Mouse (Mus musculus): ENCODE data around the gene Ap3d1.

The Ap3d1 gene

GRCm38 (mm10) chr10:80704418-80704817, 37.6 kb downstream of the Ap3d1 start:
- no peak for DNase-seq (ENCODE audit: extremely low spot score, low spot score)

DNA sequence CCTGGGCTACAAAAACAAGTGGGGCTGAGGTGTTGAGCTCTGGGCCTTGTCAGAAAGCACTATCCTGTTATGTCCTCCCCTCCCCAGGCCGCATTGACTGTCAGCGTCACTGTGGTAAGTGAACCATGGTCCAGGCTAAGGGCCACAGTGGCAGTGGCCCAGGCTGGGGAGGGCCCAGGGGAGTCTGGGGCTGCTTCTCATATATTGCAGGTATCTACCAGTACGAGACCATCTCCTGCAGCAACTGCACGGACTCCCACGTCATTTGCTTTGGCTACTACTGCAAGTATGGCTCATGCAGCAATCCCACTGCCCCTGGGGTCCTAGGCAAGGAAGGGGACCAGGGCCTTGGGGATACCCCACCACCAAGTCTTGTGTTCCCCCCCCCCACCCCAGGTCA, 38.4 kb downstream of the Ap3d1 start:
- no peak for DNase-seq (ENCODE audit: extremely low spot score, low spot score)

GRCm38 (mm10) chr10:80702536-80703390, 39.3 kb downstream of the Ap3d1 start:
- peak; percentile 92 for DNase-seq (ENCODE audit: extremely low spot score, low spot score)

DNA sequence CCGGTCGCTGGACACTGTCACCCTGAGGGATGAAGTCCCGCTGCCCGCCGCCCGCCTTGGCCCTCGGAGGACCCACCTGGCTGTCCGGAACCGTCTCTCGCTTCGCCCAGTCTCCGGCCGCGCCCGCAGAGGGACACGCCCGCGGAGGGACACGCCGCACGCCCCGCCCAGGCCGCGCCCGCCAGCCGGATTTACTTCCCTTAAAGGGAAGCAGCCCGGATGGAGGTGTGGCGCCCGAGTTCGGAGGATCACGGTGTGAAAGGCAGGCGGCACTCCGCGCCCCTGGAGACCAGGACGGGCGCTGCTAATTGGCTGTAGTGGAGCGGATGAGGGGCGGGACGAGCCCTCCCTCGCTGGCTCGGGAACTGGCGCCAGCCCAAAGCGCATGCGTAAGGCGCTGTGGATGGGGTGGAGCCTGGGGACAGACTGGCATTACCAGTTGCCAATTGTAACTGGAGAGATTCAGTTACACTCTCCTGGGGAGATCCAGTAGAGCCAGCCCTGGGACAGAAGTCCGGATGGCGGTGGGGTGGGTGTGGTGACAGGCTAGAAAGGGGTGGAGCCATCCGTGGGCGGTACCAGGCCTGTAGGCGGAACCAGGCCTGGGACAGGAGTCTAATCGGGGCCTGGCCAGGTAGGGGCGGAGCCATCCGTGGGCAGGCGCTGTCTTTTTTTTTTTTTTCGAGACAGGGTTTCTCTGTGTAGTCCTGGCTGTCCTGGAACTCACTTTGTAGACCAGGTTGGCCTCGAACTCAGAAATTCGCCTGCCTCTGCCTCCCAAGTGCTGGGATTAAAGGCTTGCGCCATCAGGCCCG, 40.1 kb downstream of the Ap3d1 start, which contains the start of the genes Mob3a and Izumo4:
TSS of gene Mob3a (minus strand) at position 257 of the 815 bp plus-strand sequence.
TSS of gene Izumo4 (plus strand) at position 464 of the 815 bp plus-strand sequence.
- peak; percentile 99 for DNase-seq (ENCODE audit: extremely low spot score, low spot score)

- DNase-seq (ENCODE audit: extremely low spot score, low spot score) = no peak
Measured at GRCm38 (mm10) chr10:80700732-80701131, 41.3 kb downstream of the Ap3d1 start.

DNA sequence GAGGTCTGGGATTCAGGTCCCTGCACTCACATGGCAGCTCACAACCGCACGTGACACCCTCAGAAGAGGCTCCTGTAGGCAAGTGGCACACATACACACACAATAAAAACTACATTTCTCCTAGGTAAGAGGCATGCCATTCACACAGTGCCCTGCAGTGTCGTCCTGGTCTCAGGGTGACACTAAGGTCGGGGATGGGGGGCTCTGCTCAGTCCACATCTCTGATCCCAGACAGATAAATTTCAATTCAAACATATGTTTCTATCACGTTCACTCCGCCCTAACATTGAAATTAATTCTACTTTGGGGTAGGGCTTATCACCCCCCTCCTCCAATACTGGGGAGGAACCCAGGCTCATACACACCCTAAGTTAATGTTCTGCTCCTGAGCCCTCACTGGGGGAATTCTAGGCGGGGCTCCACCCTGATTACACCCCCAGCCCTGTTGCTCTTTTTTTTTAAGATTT, 42.0 kb downstream of the Ap3d1 start:
- DNase-seq (ENCODE audit: extremely low spot score, low spot score) = no peak

GRCm38 (mm10) chr10:80698605-80699004, 43.5 kb downstream of the Ap3d1 start:
- no peak for DNase-seq (ENCODE audit: extremely low spot score, low spot score)

DNA sequence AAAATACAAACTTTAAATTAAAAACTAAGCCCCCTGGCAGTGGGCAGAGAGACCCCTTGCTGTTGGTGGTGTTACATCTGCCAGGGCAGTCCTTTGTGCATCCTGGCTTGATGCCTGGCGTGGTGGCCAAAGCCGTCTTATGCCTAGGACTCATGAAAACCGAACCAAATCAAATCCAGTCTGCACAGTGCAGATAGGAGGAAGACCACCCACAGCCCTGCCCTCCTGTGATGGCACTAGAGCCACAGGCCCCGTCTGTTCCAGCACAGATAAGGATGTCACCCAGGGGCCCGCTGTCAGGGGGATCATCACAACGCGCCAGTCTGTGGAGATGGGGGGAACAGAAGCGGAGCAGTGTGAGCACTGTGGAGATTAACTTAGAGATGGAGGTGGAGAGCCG, 44.3 kb downstream of the Ap3d1 start:
- DNase-seq (ENCODE audit: extremely low spot score, low spot score) = no peak

GRCm38 (mm10) chr10:80697393-80697787, 44.7 kb downstream of the Ap3d1 start:
- DNase-seq (ENCODE audit: extremely low spot score, low spot score) = no peak

DNA sequence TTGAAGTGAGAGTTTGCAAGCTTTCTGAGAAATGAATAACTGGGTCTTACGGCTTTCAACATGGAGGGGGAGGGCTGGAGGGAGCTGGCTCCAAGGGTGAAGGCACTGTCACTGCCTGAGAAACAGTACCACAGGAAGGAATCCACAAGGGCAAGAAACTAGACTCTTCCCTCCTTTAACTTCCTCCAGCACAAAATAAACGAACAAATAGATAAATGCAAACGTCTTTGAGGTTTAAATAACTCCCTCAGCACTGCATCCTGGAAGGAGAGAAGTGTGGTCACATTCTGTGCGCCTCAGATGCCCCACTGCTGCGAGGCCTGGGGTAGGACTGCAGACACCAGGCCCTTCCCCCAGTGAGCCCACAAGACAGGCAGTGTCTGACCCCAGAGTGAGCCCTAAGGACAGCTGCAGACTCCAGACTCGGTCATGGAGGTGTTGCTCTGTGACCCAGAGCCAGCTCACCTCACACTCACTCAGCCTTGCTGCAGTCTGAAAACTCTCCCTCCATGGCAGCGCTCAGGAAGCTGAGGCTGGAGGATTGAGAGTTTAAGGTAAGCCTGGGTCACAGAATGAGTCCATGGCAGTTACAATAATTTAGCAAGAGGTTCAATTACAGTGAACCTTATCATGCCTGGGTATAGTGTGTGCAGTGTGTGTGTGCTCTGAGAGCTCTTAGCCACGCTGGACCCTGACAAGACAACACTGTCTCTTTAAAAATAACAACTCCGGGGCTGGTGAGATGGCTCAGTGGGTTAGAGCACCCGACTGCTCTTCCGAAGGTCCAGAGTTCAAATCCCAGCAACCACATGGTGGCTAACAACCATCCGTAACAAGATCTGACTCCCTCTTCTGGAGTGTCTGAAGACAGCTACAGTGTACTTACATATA, 45.3 kb downstream of the Ap3d1 start:
- no peak for DNase-seq (ENCODE audit: extremely low spot score, low spot score)

GRCm38 (mm10) chr10:80695801-80696501, 46.1 kb downstream of the Ap3d1 start:
- DNase-seq (ENCODE audit: extremely low spot score, low spot score) = no peak

- DNase-seq (ENCODE audit: extremely low spot score, low spot score) = no peak
Measured at GRCm38 (mm10) chr10:80695186-80695585, 46.9 kb downstream of the Ap3d1 start.

- DNase-seq (ENCODE audit: extremely low spot score, low spot score) = no peak
Measured at GRCm38 (mm10) chr10:80694159-80694938, 47.7 kb downstream of the Ap3d1 start.

DNA sequence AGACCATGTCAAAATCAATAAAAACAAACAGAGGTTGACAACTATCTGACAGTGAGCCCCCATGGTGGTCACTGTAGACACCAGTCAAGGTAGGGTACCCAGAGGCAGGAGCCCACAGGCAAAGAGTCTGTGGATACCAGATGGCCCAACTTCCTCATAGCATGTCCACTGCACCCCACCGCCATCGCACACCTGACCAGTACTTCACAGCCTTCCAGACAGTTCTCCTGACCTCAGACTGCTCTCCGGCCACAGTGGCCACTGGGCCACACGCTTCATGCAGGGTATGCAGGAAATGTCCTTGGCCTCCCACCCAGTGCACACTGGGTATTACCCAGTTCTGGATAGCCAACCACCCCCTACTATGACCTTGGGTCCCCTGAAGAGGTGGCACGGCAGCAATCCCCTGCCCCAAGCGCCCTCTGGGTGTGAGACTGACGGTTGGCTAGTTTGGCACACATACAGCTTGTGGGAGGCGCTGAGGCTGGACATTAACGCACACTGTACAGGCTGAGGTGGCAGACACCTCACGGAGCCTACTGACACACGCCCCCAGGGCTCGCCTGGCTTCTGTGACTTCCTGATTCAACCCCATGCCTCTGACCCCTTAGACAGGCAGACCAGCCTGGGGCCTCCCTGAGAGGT, 48.5 kb downstream of the Ap3d1 start:
- no peak for DNase-seq (ENCODE audit: extremely low spot score, low spot score)

DNA sequence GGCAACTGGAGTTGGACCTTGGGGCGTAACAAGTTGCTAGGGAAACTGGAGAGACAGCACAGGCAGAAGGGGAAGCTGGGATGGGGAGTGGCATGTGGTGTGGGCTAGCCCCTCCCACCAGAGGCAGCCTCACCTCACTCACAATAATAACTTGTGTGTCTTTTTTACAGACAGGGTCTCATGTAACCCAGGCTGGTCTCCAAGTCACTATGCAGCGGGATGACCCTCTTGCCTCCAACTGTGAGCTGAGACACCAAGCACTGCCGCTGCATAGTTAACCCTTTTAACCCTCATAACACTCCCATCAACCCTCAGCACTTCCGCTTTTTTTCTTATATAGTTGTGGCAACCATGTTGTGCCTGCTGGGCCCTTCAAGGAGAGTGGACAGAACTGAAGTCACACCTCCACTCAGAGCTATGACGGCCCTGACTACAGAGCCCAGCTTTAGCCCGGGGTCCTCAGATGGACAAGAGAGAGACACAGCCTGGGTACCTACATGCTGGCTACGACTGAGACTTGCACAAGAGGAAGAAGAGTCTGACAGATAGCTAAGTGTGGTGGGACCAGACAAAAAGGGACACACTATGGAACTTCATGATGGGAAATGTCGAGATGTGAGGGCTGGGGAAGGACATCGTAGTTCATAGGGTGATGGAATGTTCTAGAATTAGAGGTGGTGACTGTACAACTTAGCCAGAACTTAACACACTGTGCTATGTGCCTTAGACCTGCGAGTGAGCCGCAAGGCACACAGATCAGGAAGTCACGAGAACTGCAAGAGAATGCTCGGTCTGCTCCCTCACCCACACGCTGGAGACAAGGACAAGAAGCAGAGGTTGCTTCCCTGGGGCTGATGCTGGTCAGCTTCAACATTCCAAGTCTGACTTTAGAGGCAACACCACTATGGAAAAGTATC, 49.6 kb downstream of the Ap3d1 start:
- no peak for DNase-seq (ENCODE audit: extremely low spot score, low spot score)

- DNase-seq (ENCODE audit: extremely low spot score, low spot score) = no peak
Measured at GRCm38 (mm10) chr10:80687850-80688249, 54.2 kb downstream of the Ap3d1 start.

DNA sequence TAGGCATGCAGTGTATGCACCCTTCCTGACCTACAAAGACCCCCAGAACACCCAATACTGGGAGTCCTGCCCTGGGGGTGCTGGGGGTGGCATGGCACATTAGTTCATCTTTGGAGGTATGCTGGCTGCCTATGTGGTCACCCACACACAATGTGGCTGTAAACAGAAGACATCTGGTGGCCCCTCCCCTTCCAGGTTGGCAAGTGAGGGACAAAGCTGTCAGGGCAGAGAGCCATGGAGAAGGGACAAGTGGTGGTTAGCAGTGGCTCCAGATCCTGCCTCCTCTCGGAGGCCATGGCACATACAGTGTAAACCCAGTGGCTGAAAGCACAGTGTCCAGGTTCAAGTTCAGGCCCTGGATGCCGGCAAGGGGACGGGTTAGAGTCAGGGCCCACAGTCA, 55.4 kb downstream of the Ap3d1 start:
- no peak for DNase-seq (ENCODE audit: extremely low spot score, low spot score)

- DNase-seq (ENCODE audit: extremely low spot score, low spot score) = no peak
Measured at GRCm38 (mm10) chr10:80684984-80685383, 57.1 kb downstream of the Ap3d1 start.

Data from neural tube, embryonic 10.5 days (tissue).